Comparison of ENCODE assay signal across 8 mouse cellular contexts in the genomic region with DNA sequence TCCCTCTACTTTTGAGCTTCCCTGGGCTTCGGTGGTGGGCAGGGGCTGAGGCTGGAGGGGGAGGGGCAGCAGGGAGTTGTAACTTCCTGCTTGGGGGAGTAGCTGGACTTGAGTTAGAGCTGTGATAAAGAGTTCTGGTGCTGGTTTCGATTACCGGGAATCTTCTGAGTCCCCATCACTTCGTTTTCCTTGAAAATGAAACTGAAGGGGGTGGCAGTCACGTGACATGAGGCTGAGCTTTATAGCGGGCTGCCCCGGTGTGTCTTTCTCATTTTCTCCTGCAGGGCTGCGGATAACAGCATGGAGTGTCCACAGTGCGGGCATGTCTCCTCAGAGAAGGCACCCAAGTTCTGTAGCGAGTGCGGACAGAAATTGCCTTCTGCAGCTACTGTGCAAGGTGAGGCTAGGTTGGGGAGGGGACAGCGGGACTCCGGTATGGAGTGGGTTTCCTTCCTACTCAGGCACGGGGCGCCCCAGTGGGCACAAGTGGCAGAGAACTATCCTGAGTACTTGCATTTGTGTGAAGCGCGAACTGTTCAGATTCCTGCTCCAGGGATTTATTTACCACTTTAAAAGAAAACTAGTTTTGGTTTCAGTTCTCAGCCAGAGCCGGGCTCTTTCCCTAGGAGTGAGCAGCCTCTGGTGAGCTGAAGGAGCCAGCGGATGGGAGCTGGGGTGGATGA. TPM values are rescaled to one million over a fixed set of nuclear protein-coding genes. Genes with fewer than 3 reads are reported as not detected.
DNase-seq lines count a peak whose midpoint lies in the region; ATAC-seq and TF ChIP-seq lines count a peak whose summit lies in the region.

A gene (plus strand): TSS at position 301 of the 683 bp plus-strand sequence.

- no peaks in the 10 kb centered on the region for H3K36me3 ChIP-seq in embryonic facial prominence, embryonic 14.5 days (ENCODE audit: control insufficient read depth, insufficient read depth, low read length)
- H3K36me3 ChIP-seq in kidney, adult 2 months (ENCODE audit: control insufficient read depth, insufficient read depth, low read length) = no peaks in the 10 kb centered on the region
- H3K36me3 ChIP-seq in liver, embryonic 11.5 days (ENCODE audit: control insufficient read depth, insufficient read depth, low read length) = no peaks in the 10 kb centered on the region; the same call in 1 of the 2 replicates

- 1% methylated on average over 19 of the region's 19 CpGs for WGBS in embryonic facial prominence, embryonic 14.5 days
- WGBS in kidney, adult 2 months = under 1% methylated on average over 19 of the region's 19 CpGs
- 2% methylated on average over 19 of the region's 19 CpGs for WGBS in liver, embryonic 11.5 days

- H3K27ac ChIP-seq in embryonic facial prominence, embryonic 14.5 days (replicated peaks; ENCODE audit: low read depth, low read length) = no peak within 1 kb of the TSS
- H3K27ac ChIP-seq in kidney, adult 2 months (ENCODE audit: insufficient read depth, low read depth, low read length) = peak within 1 kb of the TSS; percentile 81
- H3K27ac ChIP-seq in liver, embryonic 11.5 days (ENCODE audit: low read depth, low read length) = peak within 1 kb of the TSS; percentile 73

- peak within 1 kb of the TSS; percentile 56 for H3K9ac ChIP-seq in embryonic facial prominence, embryonic 14.5 days (ENCODE audit: low read depth, low read length)
- H3K9ac ChIP-seq in liver, embryonic 11.5 days (ENCODE audit: low read depth, low read length) = peak within 1 kb of the TSS; percentile 58

- ATAC-seq in embryonic facial prominence, embryonic 14.5 days (ENCODE audit: low read depth) = peak; percentile 56
- ATAC-seq in liver, embryonic 11.5 days (replicated peaks; ENCODE audit: low FRiP score) = peak; percentile 60; the same call in 1 of the 2 replicates

- H3K4me3 ChIP-seq in embryonic facial prominence, embryonic 14.5 days (ENCODE audit: low read depth, low read length) = peak within 1 kb of the TSS; percentile 54
- H3K4me3 ChIP-seq in kidney, adult 2 months (ENCODE audit: insufficient read depth, low read depth, low read length) = peak within 1 kb of the TSS; percentile 86
- H3K4me3 ChIP-seq in liver, embryonic 11.5 days (ENCODE audit: low read depth, low read length) = peak within 1 kb of the TSS; percentile 75

- peaks cover 10% of the 10 kb centered on the region for H3K4me1 ChIP-seq in embryonic facial prominence, embryonic 14.5 days (ENCODE audit: control insufficient read depth, insufficient read depth, low read length)
- H3K4me1 ChIP-seq in kidney, adult 2 months (ENCODE audit: control insufficient read depth, insufficient read depth, low read length) = peaks cover 12% of the 10 kb centered on the region
- H3K4me1 ChIP-seq in liver, embryonic 11.5 days (replicated peaks; ENCODE audit: control insufficient read depth, insufficient read depth, low read length) = peaks cover 29% of the 10 kb centered on the region

- TF ChIP-seq CTCF in kidney, adult 2 months (conservative IDR thresholded peaks at IDR 0.05; ENCODE audit: insufficient read depth, insufficient read length, low read depth, low read length) = peak; percentile 26; the same call in 1 of the 2 replicates

- peak within 1 kb of the TSS; percentile 84 for H3K4me2 ChIP-seq in embryonic facial prominence, embryonic 14.5 days (ENCODE audit: low read depth, low read length)
- peak within 1 kb of the TSS; percentile 99 for H3K4me2 ChIP-seq in liver, embryonic 11.5 days

- H3K27me3 ChIP-seq in embryonic facial prominence, embryonic 14.5 days (replicated peaks; ENCODE audit: control insufficient read depth, insufficient read depth, low read length) = peaks cover 64% of the 10 kb centered on the region
- H3K27me3 ChIP-seq in kidney, adult 2 months (replicated peaks; ENCODE audit: control insufficient read depth, insufficient read depth, low read length) = no peaks in the 10 kb centered on the region
- peaks cover 5% of the 10 kb centered on the region for H3K27me3 ChIP-seq in liver, embryonic 11.5 days (replicated peaks; ENCODE audit: control insufficient read depth, insufficient read depth, low read length)

- H3K9me3 ChIP-seq in embryonic facial prominence, embryonic 14.5 days (ENCODE audit: control insufficient read depth, low read length) = no peaks in the 10 kb centered on the region
- no peaks in the 10 kb centered on the region for H3K9me3 ChIP-seq in liver, embryonic 11.5 days (ENCODE audit: control insufficient read depth, low read length)

- DNase-seq in 3T3-L1 (ENCODE audit: low read depth, low spot score) = peak; percentile 89
- DNase-seq in adipocyte (ENCODE audit: low spot score) = peak; percentile 67
- peak; percentile 59 for DNase-seq in embryonic facial prominence, embryonic 14.5 days (ENCODE audit: low spot score)
- DNase-seq in heart, adult 9 months (ENCODE audit: low spot score in 2 of 2) = peak; percentile 82 to 84
- DNase-seq in kidney, adult 2 months = peak; percentile 83
- peak; percentile 75 for DNase-seq in liver, embryonic 11.5 days (ENCODE audit: low spot score)
- peak; percentile 33 to 59 for DNase-seq in monocyte, adult 2 months (ENCODE audit: low read depth in 1 of 2, low spot score in 2 of 2)
- DNase-seq in spleen, postnatal 36 days (ENCODE audit: low spot score in 2 of 2) = peak; percentile 65 to 76

- no peak for TF ChIP-seq POLR2A in kidney, adult 2 months (IDR thresholded peaks at IDR 0.05; ENCODE audit: low read depth, low read length)

RNA-seq across cellular contexts. Expression of the gene that starts here (rescaled TPM):
- polyA plus RNA-seq in embryonic facial prominence, embryonic 14.5 days (2014; fragmentation: Nextera tagmentation; extraction: Ambion mirVana) = 5.0 and 5.3 TPM in 2 replicates
- polyA plus RNA-seq in kidney, adult 2 months (2012; rRNA removed) = 15.0 and 18.5 TPM in 2 replicates
- polyA plus RNA-seq in liver, embryonic 11.5 days (2014; fragmentation: Nextera tagmentation; extraction: Ambion mirVana) = 7.6 and 8.0 TPM in 2 replicates
